Mouse (Mus musculus): ENCODE data around the gene Ntm. TPM values are rescaled to one million over a fixed set of nuclear protein-coding genes. Genes with fewer than 3 reads are reported as not detected.

Ntm gene
- polyA plus RNA-seq, 1 experiment from 2014 or later, result 20.1 TPM

DNA sequence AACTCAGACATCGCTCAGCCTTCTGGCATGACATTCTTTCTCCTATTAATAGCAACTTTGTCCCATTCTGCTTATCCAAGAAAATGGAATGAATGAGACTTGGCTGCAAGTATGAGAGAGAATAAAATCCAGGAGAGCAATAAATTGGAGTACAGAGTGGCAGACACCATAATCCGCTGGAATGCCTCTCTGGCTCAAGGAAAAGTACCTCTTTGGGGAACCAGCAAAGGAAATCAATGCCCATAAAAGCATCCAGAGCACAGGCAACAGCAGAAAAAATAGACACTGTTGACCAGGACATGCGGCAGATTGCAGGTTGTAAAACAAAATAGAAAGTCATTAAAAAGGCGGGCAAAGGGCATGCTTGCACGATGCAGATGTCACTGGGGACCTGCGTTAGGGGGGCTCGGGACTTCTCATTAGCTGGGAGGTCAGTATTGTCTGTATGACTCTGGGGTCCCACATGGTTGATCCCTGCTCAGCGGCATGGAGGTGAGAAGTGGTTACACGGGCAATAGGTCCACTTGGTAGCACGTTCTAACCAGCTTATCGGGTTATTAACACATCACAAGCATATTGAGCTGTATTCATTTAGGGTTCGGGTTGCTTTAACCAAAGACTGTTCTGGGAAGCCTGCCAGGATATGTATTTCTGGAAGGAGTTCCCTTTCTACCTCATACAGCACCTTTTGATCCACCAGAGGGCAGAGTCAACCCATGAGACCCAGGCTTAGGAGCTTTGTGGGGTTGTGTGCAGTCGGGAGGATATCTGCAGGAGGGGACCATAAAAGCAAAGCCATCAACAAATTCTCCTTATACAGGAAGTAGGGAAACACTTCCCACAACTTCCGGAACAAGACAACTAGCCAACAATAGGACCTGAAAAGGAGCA is 761.5 kb downstream of the Ntm start:
- Histone ChIP-seq H3K4me1 (replicated peaks) (peaks cover 14% of the 10 kb centered on the region), H3K27me3 (peaks cover 44% of the 10 kb centered on the region; the same call in 1 of the 2 replicates), H3K9me3 (no peaks in the 10 kb centered on the region), H3K4me2 (peak overlapping the region; percentile 30), H3K4me3 (replicated peaks) (no peak overlapping the region), H3K36me3 (no peaks in the 10 kb centered on the region), H3K27ac (no peak overlapping the region), H3K9ac (replicated peaks) (no peak overlapping the region)
- peak; percentile 89 for ATAC-seq (ENCODE audit: insufficient number of reproducible peaks, insufficient read depth, low FRiP score, low TSS enrichment, low read depth)
- WGBS, result 27% methylated on average over 14 of the region's 14 CpGs

DNA sequence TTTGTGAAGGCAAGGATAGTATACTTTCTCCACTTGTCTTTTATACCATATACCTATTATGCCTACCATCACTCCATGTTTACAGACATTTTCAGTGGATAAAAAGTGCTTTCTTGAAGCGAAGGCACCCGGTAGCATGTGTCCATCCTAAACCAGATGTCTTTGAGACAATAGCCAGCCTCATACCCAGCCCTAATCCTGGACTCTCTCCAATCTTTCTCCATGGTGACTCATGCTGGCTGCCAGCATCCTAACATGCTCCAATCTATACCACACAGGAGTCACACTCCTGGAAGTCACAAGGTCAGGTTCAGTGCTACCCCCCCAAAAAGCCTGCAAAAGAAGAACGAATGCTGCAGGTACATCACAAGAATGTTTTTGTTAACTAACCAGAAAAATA is 765.9 kb downstream of the Ntm start:
- Histone ChIP-seq H3K4me1 (replicated peaks) (peaks cover 12% of the 10 kb centered on the region), H3K4me3 (replicated peaks) (no peak overlapping the region), H3K9ac (replicated peaks) (no peak overlapping the region), H3K4me2 (no peak overlapping the region), H3K36me3 (no peaks in the 10 kb centered on the region), H3K27me3 (peaks cover 18% of the 10 kb centered on the region), H3K9me3 (no peaks in the 10 kb centered on the region), H3K27ac (no peak overlapping the region)
- WGBS, result 92% methylated on average over 3 of the region's 3 CpGs
- no peak for ATAC-seq (ENCODE audit: insufficient number of reproducible peaks, insufficient read depth, low FRiP score, low TSS enrichment, low read depth)

DNA sequence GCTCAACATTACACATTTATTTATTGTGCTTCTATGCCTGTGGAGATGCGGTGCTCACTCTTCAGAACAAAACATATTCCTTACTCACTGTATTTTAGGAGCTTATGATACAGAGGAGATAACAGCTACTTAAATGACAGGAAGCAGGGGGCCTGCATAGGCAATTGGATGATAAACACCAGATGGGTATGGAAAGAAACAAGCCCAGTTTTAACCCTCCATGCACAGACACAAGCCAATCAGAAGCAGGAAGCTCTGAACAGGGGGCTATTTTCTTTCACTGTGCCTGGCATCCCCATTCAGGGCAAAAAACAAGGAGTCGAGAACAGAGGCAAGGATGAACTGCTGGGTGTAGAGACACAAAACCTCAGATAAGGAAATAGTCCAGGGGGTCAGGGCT is 768.7 kb downstream of the Ntm start:
- WGBS, result 70% methylated on average over 2 of the region's 2 CpGs
- no peak overlapping the region for H3K4me2 ChIP-seq
- ATAC-seq (ENCODE audit: insufficient number of reproducible peaks, insufficient read depth, low FRiP score, low TSS enrichment, low read depth), result no peak
- no peak overlapping the region for H3K9ac ChIP-seq (replicated peaks)
- H3K36me3 ChIP-seq, result no peaks in the 10 kb centered on the region
- H3K4me1 ChIP-seq (replicated peaks), result no peaks in the 10 kb centered on the region
- peaks cover 18% of the 10 kb centered on the region for H3K27me3 ChIP-seq
- H3K4me3 ChIP-seq (replicated peaks), result no peak overlapping the region
- H3K27ac ChIP-seq, result no peak overlapping the region
- H3K9me3 ChIP-seq, result no peaks in the 10 kb centered on the region

DNA sequence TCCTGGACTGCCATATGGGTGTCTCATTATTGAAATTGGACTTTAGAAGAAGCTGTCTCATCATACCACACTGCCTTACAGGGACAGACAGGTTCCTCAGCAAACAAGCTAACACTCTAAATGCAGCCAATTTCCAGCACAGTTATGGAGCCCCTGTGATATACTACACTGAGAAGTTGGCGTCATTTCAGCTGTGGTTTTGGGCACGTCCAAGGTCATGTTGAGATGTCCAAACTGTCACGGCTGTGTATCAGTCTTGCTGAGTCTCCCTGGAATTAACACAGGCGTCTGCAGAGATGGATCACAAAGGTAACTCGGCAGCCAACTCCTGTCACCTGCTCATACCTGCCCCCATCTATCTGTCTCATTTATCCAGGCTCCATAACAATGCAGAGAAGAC is 779.9 kb downstream of the Ntm start:
- 93% methylated on average over 5 of the region's 5 CpGs for WGBS
- Histone ChIP-seq H3K27me3 (0 out of 2 replicates have a peak, but pooled peaks cover 2% of the 10 kb centered on the region), H3K9ac (replicated peaks) (no peak overlapping the region), H3K36me3 (no peaks in the 10 kb centered on the region), H3K27ac (no peak overlapping the region), H3K4me3 (replicated peaks) (no peak overlapping the region), H3K4me1 (replicated peaks) (no peaks in the 10 kb centered on the region), H3K9me3 (no peaks in the 10 kb centered on the region), H3K4me2 (no peak overlapping the region)
- no peak for ATAC-seq (ENCODE audit: insufficient number of reproducible peaks, insufficient read depth, low FRiP score, low TSS enrichment, low read depth)

DNA sequence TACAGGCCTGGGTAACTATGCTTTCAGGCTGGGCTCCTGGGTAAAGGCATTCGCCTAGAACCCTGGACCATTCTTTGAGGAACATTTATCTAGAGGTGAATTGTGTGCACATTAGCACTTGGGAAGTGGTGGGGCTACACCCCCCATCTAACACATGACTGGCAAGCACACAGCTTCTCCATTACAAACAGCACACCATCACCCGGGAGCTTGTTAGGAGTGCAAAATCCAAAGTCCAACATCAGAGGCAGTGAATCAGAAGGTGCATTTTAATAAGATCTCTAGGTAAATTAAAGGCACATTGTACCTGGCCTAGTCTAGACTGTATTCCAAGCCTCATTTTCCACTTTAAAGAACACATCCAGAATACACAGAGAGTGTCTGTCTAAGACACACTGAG is 781.3 kb downstream of the Ntm start:
- Histone ChIP-seq H3K9ac (replicated peaks) (no peak overlapping the region), H3K36me3 (no peaks in the 10 kb centered on the region), H3K27me3 (0 out of 2 replicates have a peak, but pooled peaks cover 2% of the 10 kb centered on the region), H3K4me1 (replicated peaks) (no peaks in the 10 kb centered on the region), H3K27ac (no peak overlapping the region), H3K4me3 (replicated peaks) (no peak overlapping the region), H3K4me2 (no peak overlapping the region), H3K9me3 (no peaks in the 10 kb centered on the region)
- no peak for ATAC-seq (ENCODE audit: insufficient number of reproducible peaks, insufficient read depth, low FRiP score, low TSS enrichment, low read depth)
- WGBS, result 81% methylated on average over 2 of the region's 2 CpGs

DNA sequence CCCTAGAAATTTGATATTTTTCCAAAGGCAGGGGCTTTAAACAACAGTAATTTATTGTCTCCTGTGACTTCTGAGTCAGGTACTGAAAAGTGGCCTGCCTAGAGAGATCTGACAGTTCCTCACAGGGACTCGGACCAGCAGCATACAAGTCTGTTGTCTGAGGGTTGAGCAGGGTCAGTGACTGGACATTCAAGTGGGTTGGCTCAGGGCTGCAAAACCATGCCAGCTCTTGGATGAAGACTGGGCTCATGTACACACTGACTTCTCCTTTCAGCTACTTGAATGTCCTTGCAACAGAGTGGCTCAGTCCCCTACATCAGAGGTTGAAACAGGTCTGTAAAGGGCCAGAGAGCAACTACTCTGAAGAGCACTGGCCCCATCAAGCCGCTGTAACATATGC is 797.2 kb downstream of the Ntm start:
- no peak overlapping the region for H3K4me2 ChIP-seq
- peaks cover 16% of the 10 kb centered on the region for H3K4me1 ChIP-seq (replicated peaks)
- H3K4me3 ChIP-seq (replicated peaks), result no peak overlapping the region
- H3K36me3 ChIP-seq, result no peaks in the 10 kb centered on the region
- no peak for ATAC-seq (ENCODE audit: insufficient number of reproducible peaks, insufficient read depth, low FRiP score, low TSS enrichment, low read depth)
- H3K27me3 ChIP-seq, result no peaks in the 10 kb centered on the region
- H3K9ac ChIP-seq (replicated peaks), result no peak overlapping the region
- no peaks in the 10 kb centered on the region for H3K9me3 ChIP-seq
- 57% methylated on average over 2 of the region's 2 CpGs for WGBS
- H3K27ac ChIP-seq, result no peak overlapping the region

DNA sequence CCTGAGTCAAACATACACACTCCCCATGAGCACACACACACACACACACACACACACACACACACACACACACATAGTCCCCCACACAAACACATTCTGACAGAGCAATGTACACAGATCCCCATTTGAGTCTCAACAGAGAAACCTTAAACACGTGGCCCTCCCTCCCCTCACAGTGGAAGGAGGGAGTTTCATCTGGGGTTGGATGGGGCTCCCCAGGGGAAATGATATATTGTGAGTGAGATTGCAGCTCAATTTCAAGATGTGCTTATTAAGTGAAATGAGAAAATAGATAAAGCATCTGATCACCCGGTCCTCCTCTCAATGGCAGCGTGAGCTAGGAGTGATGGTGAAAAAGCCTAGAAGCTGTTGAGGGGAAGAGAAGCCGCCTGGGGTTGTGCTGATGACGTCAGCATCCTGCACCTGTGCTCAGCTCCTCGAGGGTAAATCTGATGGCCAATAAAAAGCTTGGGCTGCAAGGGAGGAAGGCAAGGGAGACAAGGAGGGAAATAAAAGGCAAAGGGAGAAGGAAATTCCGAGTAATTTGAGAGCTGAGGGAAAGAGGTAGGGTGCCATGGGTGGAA is 801.8 kb downstream of the Ntm start:
- Histone ChIP-seq H3K36me3 (no peaks in the 10 kb centered on the region), H3K27ac (no peak overlapping the region), H3K27me3 (no peaks in the 10 kb centered on the region), H3K9ac (replicated peaks) (no peak overlapping the region), H3K4me2 (no peak overlapping the region), H3K4me1 (replicated peaks) (peaks cover 11% of the 10 kb centered on the region), H3K9me3 (no peaks in the 10 kb centered on the region), H3K4me3 (replicated peaks) (no peak overlapping the region)
- WGBS, result 27% methylated on average over 7 of the region's 7 CpGs
- no peak for ATAC-seq (ENCODE audit: insufficient number of reproducible peaks, insufficient read depth, low FRiP score, low TSS enrichment, low read depth)

DNA sequence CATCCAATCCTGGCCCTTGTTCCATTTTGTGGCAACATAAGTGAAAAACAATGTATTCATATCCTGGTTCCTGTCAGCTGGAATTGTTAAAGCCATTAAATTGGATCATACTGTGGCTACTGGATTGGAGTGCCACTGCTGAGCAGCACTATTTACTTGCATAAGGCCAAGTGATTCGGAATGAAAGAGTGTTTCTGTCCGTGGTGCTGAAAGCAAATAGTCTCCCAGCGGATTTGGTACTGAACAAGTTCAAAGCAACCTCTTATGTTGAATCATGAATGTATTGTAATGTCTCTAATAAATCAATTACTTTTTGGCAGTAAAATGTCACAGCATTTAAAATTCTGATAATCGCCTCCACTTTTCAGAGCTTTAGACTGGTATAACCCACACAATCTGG is 817.0 kb downstream of the Ntm start:
- H3K9ac ChIP-seq (replicated peaks), result no peak overlapping the region
- WGBS, result 15% methylated on average over 4 of the region's 4 CpGs
- H3K9me3 ChIP-seq, result no peaks in the 10 kb centered on the region
- no peaks in the 10 kb centered on the region for H3K27me3 ChIP-seq
- H3K4me1 ChIP-seq (replicated peaks), result 0 out of 2 replicates have a peak, but pooled peaks cover 3% of the 10 kb centered on the region
- no peak overlapping the region for H3K4me2 ChIP-seq
- no peaks in the 10 kb centered on the region for H3K36me3 ChIP-seq
- H3K4me3 ChIP-seq (replicated peaks), result no peak overlapping the region
- H3K27ac ChIP-seq, result no peak overlapping the region
- no peak for ATAC-seq (ENCODE audit: insufficient number of reproducible peaks, insufficient read depth, low FRiP score, low TSS enrichment, low read depth)

DNA sequence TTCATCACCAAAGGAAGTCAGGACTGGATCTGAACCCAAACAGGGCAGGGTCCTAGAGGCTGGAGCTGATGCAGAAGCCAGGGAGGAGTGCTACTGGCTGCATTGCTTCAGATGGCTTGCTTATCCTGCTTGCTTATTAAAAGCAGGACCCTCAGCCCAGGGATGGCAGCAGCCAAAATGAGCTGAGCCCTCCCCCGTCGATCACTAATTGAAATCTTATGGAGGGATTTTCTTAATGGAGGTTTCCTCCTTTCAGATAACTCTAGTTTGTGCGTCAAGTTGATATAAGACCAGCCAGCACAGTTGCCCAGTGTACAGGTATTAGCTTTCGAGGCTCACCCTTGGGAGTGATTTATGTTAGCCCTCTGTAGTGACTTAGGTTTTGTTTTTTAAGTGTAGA is 826.9 kb downstream of the Ntm start:
- 9% methylated on average over 4 of the region's 4 CpGs for WGBS

DNA sequence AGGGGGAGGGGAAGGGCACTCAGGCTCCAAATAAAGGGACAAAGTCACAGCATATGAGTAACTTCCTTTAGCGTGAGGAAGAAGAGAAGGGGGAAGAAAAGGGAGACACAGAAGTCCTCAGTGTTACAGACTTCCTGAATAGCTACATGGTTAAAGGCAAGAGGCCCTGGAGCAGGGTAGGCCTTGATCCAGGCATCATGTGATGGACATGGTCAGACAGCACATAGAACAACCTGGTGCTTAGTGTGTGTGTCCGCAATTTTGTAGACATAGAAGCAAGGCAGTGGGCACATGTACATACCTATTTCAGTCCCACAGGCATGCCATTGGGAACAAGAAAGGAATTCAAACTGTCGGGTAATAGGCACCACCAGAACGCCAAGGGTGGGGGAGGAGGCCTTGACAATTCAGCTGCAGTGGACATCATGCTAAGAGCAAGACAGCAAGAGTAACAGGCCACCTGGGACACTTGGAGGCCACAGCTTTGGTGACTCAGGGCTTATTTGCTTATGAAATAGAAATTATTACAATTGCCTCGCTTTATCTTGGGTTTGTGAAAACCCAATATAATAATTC is 832.1 kb downstream of the Ntm start:
- Histone ChIP-seq H3K36me3 (no peaks in the 10 kb centered on the region), H3K9ac (replicated peaks) (no peak overlapping the region), H3K9me3 (peaks cover 4% of the 10 kb centered on the region; the same call in 1 of the 2 replicates), H3K27ac (no peak overlapping the region), H3K4me1 (replicated peaks) (peaks cover 9% of the 10 kb centered on the region), H3K27me3 (no peaks in the 10 kb centered on the region), H3K4me3 (replicated peaks) (no peak overlapping the region), H3K4me2 (no peak overlapping the region)
- WGBS, result 73% methylated on average over 5 of the region's 5 CpGs
- no peak for ATAC-seq (ENCODE audit: insufficient number of reproducible peaks, insufficient read depth, low FRiP score, low TSS enrichment, low read depth)

More for the DNA sequence above, 826.9 kb downstream of the Ntm start:
- Histone ChIP-seq H3K27me3 (no peaks in the 10 kb centered on the region), H3K4me1 (replicated peaks) (no peaks in the 10 kb centered on the region; the same call in 1 of the 2 replicates), H3K4me2 (no peak overlapping the region), H3K27ac (no peak overlapping the region), H3K36me3 (no peaks in the 10 kb centered on the region), H3K9ac (replicated peaks) (no peak overlapping the region), H3K9me3 (peaks cover 4% of the 10 kb centered on the region; the same call in 1 of the 2 replicates), H3K4me3 (replicated peaks) (no peak overlapping the region)
- ATAC-seq (ENCODE audit: insufficient number of reproducible peaks, insufficient read depth, low FRiP score, low TSS enrichment, low read depth), result no peak

DNA sequence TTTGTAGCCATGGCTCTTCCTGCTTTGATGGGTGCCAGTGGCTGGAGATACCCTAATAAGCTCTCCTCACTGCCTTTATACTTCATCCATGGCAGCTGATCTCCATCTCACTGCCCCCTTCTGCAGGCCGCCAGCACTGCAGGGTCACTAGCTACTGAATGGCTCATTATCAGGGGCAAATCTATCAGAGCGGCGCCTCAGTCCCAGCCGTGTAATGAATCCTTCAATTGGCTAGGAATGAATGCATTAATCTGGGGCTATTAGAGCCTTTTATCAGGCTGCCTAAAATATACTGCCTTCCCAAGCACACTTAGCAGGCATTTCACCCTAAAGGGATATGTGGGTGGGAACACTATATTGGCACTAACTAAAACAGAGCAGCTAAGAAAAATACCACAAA is 832.6 kb downstream of the Ntm start:
- WGBS, result 37% methylated on average over 4 of the region's 4 CpGs
- peaks cover 9% of the 10 kb centered on the region for H3K4me1 ChIP-seq (replicated peaks)
- peaks cover 4% of the 10 kb centered on the region; the same call in 1 of the 2 replicates for H3K9me3 ChIP-seq
- no peaks in the 10 kb centered on the region for H3K27me3 ChIP-seq
- H3K9ac ChIP-seq (replicated peaks), result no peak overlapping the region
- H3K4me2 ChIP-seq, result no peak overlapping the region
- ATAC-seq (ENCODE audit: insufficient number of reproducible peaks, insufficient read depth, low FRiP score, low TSS enrichment, low read depth), result no peak
- H3K36me3 ChIP-seq, result no peaks in the 10 kb centered on the region
- H3K4me3 ChIP-seq (replicated peaks), result no peak overlapping the region
- H3K27ac ChIP-seq, result no peak overlapping the region

Data from limb, embryonic 12.5 days (tissue).